ENCODE assay signal across 22 mouse cellular contexts in the genomic region with DNA sequence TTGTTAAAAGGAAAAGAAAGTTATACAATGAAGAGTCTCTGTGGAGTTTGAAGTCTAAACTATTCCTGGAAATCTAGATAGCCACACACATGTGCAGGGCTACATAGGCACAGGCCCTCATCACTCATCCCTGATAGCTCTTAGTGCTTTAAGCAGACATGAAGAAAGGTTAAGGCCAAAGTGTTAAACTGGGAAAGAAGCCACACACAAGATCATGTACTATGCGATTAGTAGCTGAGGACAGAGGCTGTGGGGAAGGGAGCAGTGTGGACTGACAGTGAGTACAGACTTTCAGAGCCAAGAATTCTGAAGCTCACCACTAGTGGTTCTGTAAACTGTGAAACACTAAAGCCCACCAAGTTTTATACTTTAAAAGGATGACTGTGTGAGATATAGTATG. TPM values are rescaled to one million over a fixed set of nuclear protein-coding genes. Genes with fewer than 3 reads are reported as not detected.
A peak's percentile ranks its signal among the peaks of the same experiment; 100 is the strongest.
DNase-seq lines count a peak whose midpoint lies in the region; ATAC-seq and TF ChIP-seq lines count a peak whose summit lies in the region.
"Had no signal": no experiment of that assay in that cellular context is flagged by ENCODE, and none has a peak within 500 bp of the region (broad histone marks: within the 10 kb centered on the region; RNA-seq: fewer than 3 reads in every experiment).

No protein-coding gene starts in this region.

- DNase-seq in gastrocnemius, adult 18-20 months (ENCODE audit: low spot score) = peak; percentile 40
- no peak for DNase-seq in gastrocnemius, postnatal 36 days
- DNase-seq in heart, adult 18-20 months = peak; percentile 15 to 28
- no peak for DNase-seq in heart, embryonic 10.5 days (ENCODE audit: low spot score)
- DNase-seq in heart, postnatal 0 days (ENCODE audit: low spot score) = peak; percentile 61
- no peak for DNase-seq in heart, postnatal 36 days
- no peak for DNase-seq in thymus, adult 2 months
- DNase-seq: adrenal gland, adult 8-10 months; adrenal gland, postnatal 25 days; cerebellum, adult 11-12 months; cerebellum, adult 9-10 months; cerebellum, postnatal 14 days; gastrocnemius, postnatal 10 days; kidney, adult 2 months had no signal

- WGBS in heart, embryonic 10.5 days = 87% methylated on average over 1 of the region's 1 CpGs
- 44% methylated on average over 1 of the region's 1 CpGs for WGBS in heart, postnatal 0 days
- WGBS in thymus, adult 2 months = 95% methylated on average over 1 of the region's 1 CpGs

- H3K27ac ChIP-seq in heart, embryonic 10.5 days = no peak overlapping the region
- peak overlapping the region; percentile 46; the same call in 1 of the 2 replicates for H3K27ac ChIP-seq in heart, postnatal 0 days (ENCODE audit: low read depth)
- no peak overlapping the region for H3K27ac ChIP-seq in thymus, adult 2 months (ENCODE audit: control insufficient read depth, insufficient read depth, low read length)
- H3K27ac ChIP-seq: forebrain, embryonic 10.5 days; forebrain, embryonic 13.5 days; heart, embryonic 15.5 days; hindbrain, embryonic 12.5 days; hindbrain, embryonic 15.5 days had no signal

- peak; percentile 71; the same call in 1 of the 2 replicates for ATAC-seq in heart, postnatal 0 days (ENCODE audit: insufficient read depth, low read depth)
- ATAC-seq: activated CD4-positive, CD25-positive, alpha-beta regulatory T cell, adult 4 months; forebrain, embryonic 13.5 days; forebrain, embryonic 16.5 days; intestine, postnatal 0 days had no signal

- H3K36me3 ChIP-seq in heart, embryonic 10.5 days = peaks cover 69% of the 10 kb centered on the region
- peaks cover 69% of the 10 kb centered on the region for H3K36me3 ChIP-seq in heart, postnatal 0 days (replicated peaks; ENCODE audit: control insufficient read depth, insufficient read depth, low read length)
- peaks cover 74% of the 10 kb centered on the region for H3K36me3 ChIP-seq in thymus, adult 2 months (ENCODE audit: control insufficient read depth, insufficient read depth, low read length)

- intact Hi-C loops in gastrocnemius, postnatal 36 days (cut with DNase I) = no loop called here
- intact Hi-C loops in heart, postnatal 36 days (cut with DNase I) = no loop called here

- no peaks in the 10 kb centered on the region for H3K4me1 ChIP-seq in heart, embryonic 10.5 days
- H3K4me1 ChIP-seq in heart, postnatal 0 days (ENCODE audit: control insufficient read depth, insufficient read depth) = no peaks in the 10 kb centered on the region
- no peaks in the 10 kb centered on the region for H3K4me1 ChIP-seq in thymus, adult 2 months (replicated peaks; ENCODE audit: control insufficient read depth, insufficient read depth, low read length)
- H3K4me1 ChIP-seq: forebrain, embryonic 10.5 days; forebrain, embryonic 13.5 days; heart, embryonic 15.5 days; hindbrain, embryonic 12.5 days; hindbrain, embryonic 15.5 days had no signal

- H3K4me2 ChIP-seq in heart, postnatal 0 days (ENCODE audit: low read depth, low read length) = no peak overlapping the region
- H3K4me2 ChIP-seq: forebrain, embryonic 13.5 days; heart, embryonic 15.5 days; hindbrain, embryonic 12.5 days; hindbrain, embryonic 15.5 days had no signal

- H3K9ac ChIP-seq in heart, postnatal 0 days (replicated peaks; ENCODE audit: low read depth, low read length) = no peak overlapping the region
- H3K9ac ChIP-seq: forebrain, embryonic 13.5 days; heart, embryonic 15.5 days; hindbrain, embryonic 12.5 days; hindbrain, embryonic 15.5 days had no signal

- H3K4me3 ChIP-seq in heart, embryonic 10.5 days = no peak overlapping the region
- H3K4me3 ChIP-seq in heart, postnatal 0 days (ENCODE audit: low read depth, low read length) = no peak overlapping the region
- no peak overlapping the region for H3K4me3 ChIP-seq in thymus, adult 2 months (ENCODE audit: control insufficient read depth, insufficient read depth, low read length)
- H3K4me3 ChIP-seq: forebrain, embryonic 10.5 days; forebrain, embryonic 13.5 days; heart, embryonic 15.5 days; hindbrain, embryonic 12.5 days; hindbrain, embryonic 15.5 days had no signal

- TF ChIP-seq CTCF in heart, postnatal 0 days (IDR thresholded peaks at IDR 0.05; ENCODE audit: low read depth) = no peak
- no peak for TF ChIP-seq CTCF in thymus, adult 2 months (IDR thresholded peaks at IDR 0.05; ENCODE audit: borderline replicate concordance, control insufficient read depth, extremely low read depth, insufficient read depth, low read length, poor library complexity)

- TF ChIP-seq EP300 in heart, postnatal 0 days (IDR thresholded peaks at IDR 0.05; ENCODE audit: low read depth) = no peak

- no peaks in the 10 kb centered on the region for H3K9me3 ChIP-seq in heart, embryonic 10.5 days
- no peaks in the 10 kb centered on the region for H3K9me3 ChIP-seq in heart, postnatal 0 days (replicated peaks; ENCODE audit: control insufficient read depth, low read length)
- H3K9me3 ChIP-seq: forebrain, embryonic 10.5 days; forebrain, embryonic 13.5 days; heart, embryonic 15.5 days; hindbrain, embryonic 12.5 days; hindbrain, embryonic 15.5 days had no signal

- no peak for TF ChIP-seq POLR2A in thymus, adult 2 months (IDR thresholded peaks at IDR 0.05; ENCODE audit: control insufficient read depth, extremely low read depth, insufficient read depth, low read length, poor library complexity)

- no peaks in the 10 kb centered on the region for H3K27me3 ChIP-seq in heart, embryonic 10.5 days (ENCODE audit: insufficient read depth, poor library complexity, severe bottlenecking)
- no peaks in the 10 kb centered on the region for H3K27me3 ChIP-seq in heart, postnatal 0 days (ENCODE audit: control insufficient read depth, insufficient read depth, low read length)
- H3K27me3 ChIP-seq in thymus, adult 2 months (ENCODE audit: control insufficient read depth, insufficient read depth, low read length) = no peaks in the 10 kb centered on the region
- H3K27me3 ChIP-seq: forebrain, embryonic 13.5 days; heart, embryonic 15.5 days; hindbrain, embryonic 12.5 days; hindbrain, embryonic 15.5 days had no signal

RNA-seq across cellular contexts. Expression of a gene that starts 12.8 kb away (rescaled TPM):
- total RNA-seq in gastrocnemius, adult 18-20 months (2021) = 10 to 100 TPM; 30.2 to 36.5 TPM
- total RNA-seq in gastrocnemius, postnatal 36 days (2021) = 10 to 100 TPM; 29.6 to 40.7 TPM
- total RNA-seq in heart, adult 18-20 months (2021) = 10 to 100 TPM; 26.0 to 27.1 TPM
- 7.0 and 8.8 TPM in 2 replicates for polyA plus RNA-seq in heart, embryonic 10.5 days (2016; fragmentation: Nextera tagmentation; extraction: Ambion mirVana)
- 9.2 and 20.2 TPM in 2 replicates for total RNA-seq in heart, postnatal 0 days (2014; rRNA removed; ENCODE audit: low replicate concordance)
- polyA plus RNA-seq in heart, postnatal 0 days (2015; fragmentation: Nextera tagmentation; extraction: Ambion mirVana) = 13.8 and 14.8 TPM in 2 replicates
- total RNA-seq in heart, postnatal 36 days (2021) = 10 to 100 TPM; 21.6 to 25.2 TPM
- polyA plus RNA-seq in thymus, adult 2 months (2012; rRNA removed) = 15.9 and 17.4 TPM in 2 replicates

RNA-seq across cellular contexts. Expression of a gene that starts 13.0 kb away (rescaled TPM):
- total RNA-seq in gastrocnemius, adult 18-20 months (2021) = 10 to 100 TPM; 33.6 to 35.1 TPM
- 10 to 100 TPM; 40.0 to 41.0 TPM for total RNA-seq in gastrocnemius, postnatal 36 days (2021)
- 10 to 100 TPM; 16.2 to 17.3 TPM for total RNA-seq in heart, adult 18-20 months (2021)
- 4.4 and 4.5 TPM in 2 replicates for polyA plus RNA-seq in heart, embryonic 10.5 days (2016; fragmentation: Nextera tagmentation; extraction: Ambion mirVana)
- 23.0 and 25.2 TPM in 2 replicates for total RNA-seq in heart, postnatal 0 days (2014; rRNA removed; ENCODE audit: low replicate concordance)
- polyA plus RNA-seq in heart, postnatal 0 days (2015; fragmentation: Nextera tagmentation; extraction: Ambion mirVana) = 4.0 and 6.2 TPM in 2 replicates
- 10 to 100 TPM; 18.3 to 18.8 TPM for total RNA-seq in heart, postnatal 36 days (2021)
- polyA plus RNA-seq in thymus, adult 2 months (2012; rRNA removed) = 21.9 and 24.3 TPM in 2 replicates

RNA-seq across cellular contexts. Expression of a gene that starts 38.0 kb away (rescaled TPM):
- total RNA-seq in gastrocnemius, adult 18-20 months (2021) = 10 to 100 TPM; 18.5 to 23.3 TPM
- 10 to 100 TPM; 20.1 to 20.2 TPM for total RNA-seq in gastrocnemius, postnatal 36 days (2021)
- 10 to 100 TPM; 34.4 to 35.4 TPM for total RNA-seq in heart, adult 18-20 months (2021)
- polyA plus RNA-seq in heart, embryonic 10.5 days (2016; fragmentation: Nextera tagmentation; extraction: Ambion mirVana) = 17.4 and 19.2 TPM in 2 replicates
- total RNA-seq in heart, postnatal 0 days (2014; rRNA removed; ENCODE audit: low replicate concordance) = 22.7 and 75.7 TPM in 2 replicates
- polyA plus RNA-seq in heart, postnatal 0 days (2015; fragmentation: Nextera tagmentation; extraction: Ambion mirVana) = 13.2 and 14.3 TPM in 2 replicates
- 10 to 100 TPM; 30.4 to 36.0 TPM for total RNA-seq in heart, postnatal 36 days (2021)
- polyA plus RNA-seq in thymus, adult 2 months (2012; rRNA removed) = 38.8 and 40.8 TPM in 2 replicates

Comparison
In these comparisons a context has a peak if more than half of its experiments do, and no peak if none do; other contexts are left out.
1. DNase-seq: peak in gastrocnemius, adult 18-20 months (single experiment), heart, adult 18-20 months (2 of 2) and heart, postnatal 0 days (single experiment); none in gastrocnemius, postnatal 36 days (0 of 2), heart, embryonic 10.5 days (single experiment), heart, postnatal 36 days (0 of 2) and thymus, adult 2 months (single experiment).